Mouse (Mus musculus): ENCODE measurements at regions not wholly inside any gene's neighbourhood (a gene's known extent, or its start where the extent isn't known, plus 50 kb on each side); places are given as distances from the start of the nearest gene placed in this dataset.

GRCm38 (mm10) chr17:84888525-84888924 is 68.0 kb upstream of the Ppm1b start:
- no peak for DNase-seq (ENCODE audit: low read depth, low spot score)

- no peak for DNase-seq (ENCODE audit: low read depth, low spot score)
These were observed 65.5 kb upstream of the Ppm1b start for GRCm38 (mm10) chr17:84890871-84891599.

GRCm38 (mm10) chr17:84893273-84894033 is 63.1 kb upstream of the Ppm1b start:
- no peak for DNase-seq (ENCODE audit: low read depth, low spot score)

- DNase-seq (ENCODE audit: low read depth, low spot score): no peak
These were observed 61.0 kb upstream of the Ppm1b start for GRCm38 (mm10) chr17:84895526-84895925.

GRCm38 (mm10) chr17:84896572-84896971 is 60.0 kb upstream of the Ppm1b start:
- no peak for DNase-seq (ENCODE audit: low read depth, low spot score)

GRCm38 (mm10) chr17:84898407-84898806 is 58.1 kb upstream of the Ppm1b start:
- peak; percentile 40 for DNase-seq (ENCODE audit: low read depth, low spot score)

GRCm38 (mm10) chr17:84903625-84904337 is 52.8 kb upstream of the Ppm1b start:
- DNase-seq (ENCODE audit: low read depth, low spot score): no peak
